Mouse (Mus musculus) stomach, embryonic 16.5 days (tissue): ENCODE measurements around the gene Pmfbp1. TPM values are rescaled to one million over a fixed set of nuclear protein-coding genes. Genes with fewer than 3 reads are reported as not detected.
"Not testable (repeated sequence)": the region's sequence is repeated elsewhere in the genome, so short reads cannot be mapped to it uniquely, and the experiment has no call there.

Experiments used
- ATAC-seq: fragments of 200-750 bp; cut with Nextera tagmentation; 2 replicates; pipeline ENCODE4 v1.8.0; 2017; ENCODE audit warnings: moderate number of reproducible peaks, moderate TSS enrichment; ENCODE audit not compliant: insufficient read depth, low FRiP score
- H3K27ac ChIP-seq: fragments of 300-500 bp; sonication (generic); 2 replicates; pipeline ENCODE4 v1.5.1; 2014; ENCODE audit warnings: low read length
- H3K27me3 ChIP-seq: fragments of 300-500 bp; sonication (generic); 2 replicates; pipeline ENCODE4 v1.6.1; 2014; ENCODE audit warnings: low read length, control low read depth, mixed read lengths; ENCODE audit not compliant: control insufficient read depth, insufficient read depth
- H3K36me3 ChIP-seq: fragments of 300-500 bp; sonication (generic); 2 replicates; pipeline ENCODE4 v1.6.1; 2014; ENCODE audit warnings: low read length; ENCODE audit not compliant: control insufficient read depth, insufficient read depth
- H3K4me1 ChIP-seq: fragments of 300-500 bp; sonication (generic); 2 replicates; pipeline ENCODE4 v1.6.1; 2014; ENCODE audit warnings: low read length, control low read depth, mixed read lengths; ENCODE audit not compliant: control insufficient read depth, insufficient read depth
- H3K4me2 ChIP-seq: fragments of 300-500 bp; sonication (generic); 2 replicates; pipeline ENCODE4 v1.6.1; 2014; ENCODE audit warnings: low read depth, low read length, mixed read lengths
- H3K4me3 ChIP-seq: fragments of 300-500 bp; sonication (generic); replicated peaks from 2 replicates; pipeline ENCODE4 v1.5.1; 2014; ENCODE audit warnings: mild to moderate bottlenecking, low read length
- H3K9ac ChIP-seq: fragments of 300-500 bp; sonication (generic); 2 replicates; pipeline ENCODE4 v1.6.1; 2014; ENCODE audit warnings: low read length
- H3K9me3 ChIP-seq: fragments of 300-500 bp; sonication (generic); replicated peaks from 2 replicates; pipeline ENCODE4 v1.6.1; 2016; ENCODE audit warnings: low read length, control low read depth; ENCODE audit not compliant: control insufficient read depth
- WGBS: fragments of 180-500 bp; shearing (Covaris S2); extraction: QIAGEN DNeasy Blood & Tissue Kit; methylation state at CpG from one replicate; pipeline ENCODE4 v1.1.7; 2014; 5-methylcytosine and 5-hydroxymethylcytosine counted together
- polyA plus RNA-seq: library from polyadenylated mRNA; unstranded; fragments of >200 nt; fragmentation: Nextera tagmentation; extraction: Ambion mirVana; gene quantifications from 2 replicates; pipeline ENCODE4 v1.2.1, GENCODE M21; 2015

Pmfbp1 gene
- not detected in 2 replicates for polyA plus RNA-seq

DNA sequence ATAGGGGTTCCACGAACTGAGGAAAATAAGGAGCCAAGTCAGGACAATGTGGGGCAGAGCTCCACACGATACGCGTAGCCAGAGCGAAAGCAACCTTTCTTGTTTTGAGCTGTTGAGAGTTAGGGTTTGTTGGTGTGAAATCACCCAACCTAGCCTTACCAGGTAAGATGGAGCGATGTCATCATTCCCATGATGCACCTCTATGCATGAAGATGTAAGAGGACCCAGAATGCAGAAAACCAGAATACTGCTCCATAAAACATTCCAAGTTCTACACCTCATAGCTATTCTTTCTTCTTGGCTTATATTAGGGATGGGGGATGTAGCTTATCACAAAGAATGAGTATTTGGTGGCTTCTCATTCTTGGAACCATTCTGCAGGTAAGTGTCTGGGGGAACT is at the start of gene Pmfbp1:
Pmfbp1 (plus strand) TSS at position 301 of the 400 bp plus-strand sequence.
- no peaks in the 10 kb centered on the region for H3K36me3 ChIP-seq
- no peaks in the 10 kb centered on the region for H3K27me3 ChIP-seq
- WGBS: 94% methylated on average over 6 of the region's 6 CpGs
- no peak within 1 kb of the TSS for H3K27ac ChIP-seq
- no peak within 1 kb of the TSS for H3K4me2 ChIP-seq
- H3K9ac ChIP-seq: no peak within 1 kb of the TSS
- ATAC-seq: no peak
- no peaks in the 10 kb centered on the region for H3K9me3 ChIP-seq
- H3K4me1 ChIP-seq: no peaks in the 10 kb centered on the region
- no peak within 1 kb of the TSS for H3K4me3 ChIP-seq

DNA sequence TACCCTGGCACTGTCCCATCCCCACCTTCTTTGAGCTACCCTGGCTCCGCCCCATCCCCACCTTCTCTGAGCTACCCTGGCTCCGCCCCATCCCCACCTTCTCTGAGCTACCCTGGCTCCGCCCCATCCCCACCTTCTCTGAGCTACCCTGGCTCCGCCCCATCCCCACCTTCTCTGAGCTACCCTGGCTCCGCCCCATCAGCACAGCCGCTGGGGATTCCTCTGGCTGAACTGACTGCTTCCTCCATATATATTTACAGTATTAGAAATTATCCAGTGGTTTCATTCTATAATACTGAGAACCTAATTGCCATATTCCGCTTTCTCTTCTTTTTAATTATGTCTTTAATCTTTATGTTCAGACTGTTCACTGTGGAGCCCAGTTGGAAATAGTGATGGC is 46.9 kb upstream of the Pmfbp1 start:
- not testable (repeated sequence) for H3K27ac ChIP-seq, H3K9ac ChIP-seq, H3K36me3 ChIP-seq, H3K4me3 ChIP-seq, H3K27me3 ChIP-seq, H3K4me2 ChIP-seq, H3K9me3 ChIP-seq, ATAC-seq, H3K4me1 ChIP-seq
- WGBS: 29% methylated on average over 5 of the region's 7 CpGs

DNA sequence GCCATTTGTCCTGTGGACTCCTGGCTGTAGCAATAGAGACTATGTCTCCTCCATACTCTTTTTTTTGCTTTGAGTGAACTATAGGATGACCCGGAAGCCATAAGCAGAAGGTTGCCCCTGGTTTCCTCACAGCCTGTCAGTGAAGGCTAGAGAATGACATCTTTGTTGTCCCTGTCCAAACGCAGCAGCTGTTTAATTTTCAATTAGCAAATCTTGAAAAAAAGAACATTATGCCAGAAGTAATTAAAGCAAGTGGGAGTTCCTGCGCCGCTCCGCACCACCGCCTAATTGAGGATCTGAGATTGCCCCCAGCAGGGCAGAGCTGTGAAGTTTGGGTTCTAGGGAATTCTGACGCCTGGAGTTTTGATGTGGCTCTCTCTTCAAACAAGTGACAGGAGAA is 42.8 kb upstream of the Pmfbp1 start:
- Histone ChIP-seq H3K4me3 (no peak overlapping the region), H3K27me3 (no peaks in the 10 kb centered on the region), H3K4me2 (no peak overlapping the region), H3K36me3 (no peaks in the 10 kb centered on the region), H3K9me3 (peaks cover 4% of the 10 kb centered on the region; the same call in 1 of the 2 replicates), H3K9ac (no peak overlapping the region), H3K27ac (no peak overlapping the region), H3K4me1 (no peaks in the 10 kb centered on the region)
- 71% methylated on average over 7 of the region's 7 CpGs for WGBS
- ATAC-seq: no peak

DNA sequence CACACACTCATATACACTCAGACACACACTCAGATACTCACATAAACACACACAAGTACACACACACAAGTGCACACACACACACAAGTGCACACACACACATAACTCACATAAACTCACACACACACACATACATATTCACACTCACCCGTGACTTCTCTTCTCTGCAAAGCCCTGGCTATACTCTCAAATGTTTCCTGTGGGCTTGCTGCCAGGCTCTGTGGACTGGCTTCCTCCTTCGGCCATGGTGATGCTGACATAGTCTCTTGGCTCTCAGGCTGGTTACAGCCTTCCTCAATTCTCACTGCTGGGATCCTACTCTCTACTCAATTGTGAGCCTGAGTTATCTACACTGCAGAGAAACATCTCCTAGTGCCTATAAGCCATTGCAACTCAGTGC is 38.7 kb upstream of the Pmfbp1 start:
- H3K4me3 ChIP-seq: no peak overlapping the region
- no peaks in the 10 kb centered on the region for H3K4me1 ChIP-seq
- WGBS: 45% methylated on average over 2 of the region's 2 CpGs
- H3K4me2 ChIP-seq: no peak overlapping the region
- peaks cover 4% of the 10 kb centered on the region; the same call in 1 of the 2 replicates for H3K9me3 ChIP-seq
- H3K36me3 ChIP-seq: no peaks in the 10 kb centered on the region
- no peak overlapping the region for H3K27ac ChIP-seq
- H3K27me3 ChIP-seq: no peaks in the 10 kb centered on the region
- no peak for ATAC-seq
- H3K9ac ChIP-seq: no peak overlapping the region

DNA sequence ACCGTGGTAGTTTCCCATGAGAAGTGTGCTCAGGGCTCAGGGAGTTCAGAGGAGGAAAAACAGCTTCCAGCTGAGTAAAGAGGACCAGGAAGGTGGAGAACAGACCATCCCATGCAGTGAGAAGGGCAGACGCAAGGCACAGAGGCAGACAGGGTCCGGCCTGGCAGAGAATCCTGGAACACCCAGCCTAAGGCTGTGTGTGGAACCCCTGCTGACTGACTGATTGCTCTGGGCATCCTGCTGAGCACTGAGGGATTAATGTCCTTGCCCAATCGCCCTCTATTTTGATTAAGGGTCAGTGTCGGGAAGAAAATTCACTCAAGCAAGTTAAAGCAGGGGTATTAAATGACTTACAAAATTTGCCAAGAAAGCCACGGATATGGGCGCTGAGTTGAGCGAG is 36.4 kb upstream of the Pmfbp1 start:
- Histone ChIP-seq H3K4me3 (no peak overlapping the region), H3K4me2 (no peak overlapping the region), H3K36me3 (no peaks in the 10 kb centered on the region), H3K27me3 (no peaks in the 10 kb centered on the region), H3K9ac (no peak overlapping the region), H3K9me3 (no peaks in the 10 kb centered on the region), H3K4me1 (no peaks in the 10 kb centered on the region), H3K27ac (no peak overlapping the region)
- 73% methylated on average over 8 of the region's 8 CpGs for WGBS
- ATAC-seq: no peak

DNA sequence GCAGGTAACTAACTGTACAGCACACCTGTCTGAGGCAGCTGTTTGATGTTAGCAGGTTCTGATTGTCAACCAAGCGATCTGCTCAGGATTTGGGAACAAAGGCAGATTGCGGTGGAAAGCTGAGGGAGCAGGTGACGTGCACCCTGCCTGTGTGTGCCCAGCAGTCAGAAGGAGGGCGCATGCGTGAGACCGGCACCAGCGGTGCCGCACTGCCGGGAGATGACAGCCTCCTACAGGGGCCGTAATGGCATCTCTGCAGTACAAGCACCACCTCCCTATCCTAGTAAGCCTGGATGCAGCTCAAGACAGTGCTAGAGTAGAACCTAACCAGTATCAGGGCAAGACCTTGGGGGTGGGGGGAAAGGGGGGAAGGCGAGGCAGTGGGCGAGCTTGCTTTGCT is 35.2 kb upstream of the Pmfbp1 start:
- WGBS: 59% methylated on average over 12 of the region's 12 CpGs
- no peak overlapping the region for H3K9ac ChIP-seq
- no peak overlapping the region for H3K27ac ChIP-seq
- no peaks in the 10 kb centered on the region for H3K36me3 ChIP-seq
- H3K4me1 ChIP-seq: no peaks in the 10 kb centered on the region
- H3K27me3 ChIP-seq: no peaks in the 10 kb centered on the region
- no peaks in the 10 kb centered on the region for H3K9me3 ChIP-seq
- H3K4me2 ChIP-seq: no peak overlapping the region; the same call in 1 of the 2 replicates
- H3K4me3 ChIP-seq: no peak overlapping the region
- ATAC-seq: no peak

DNA sequence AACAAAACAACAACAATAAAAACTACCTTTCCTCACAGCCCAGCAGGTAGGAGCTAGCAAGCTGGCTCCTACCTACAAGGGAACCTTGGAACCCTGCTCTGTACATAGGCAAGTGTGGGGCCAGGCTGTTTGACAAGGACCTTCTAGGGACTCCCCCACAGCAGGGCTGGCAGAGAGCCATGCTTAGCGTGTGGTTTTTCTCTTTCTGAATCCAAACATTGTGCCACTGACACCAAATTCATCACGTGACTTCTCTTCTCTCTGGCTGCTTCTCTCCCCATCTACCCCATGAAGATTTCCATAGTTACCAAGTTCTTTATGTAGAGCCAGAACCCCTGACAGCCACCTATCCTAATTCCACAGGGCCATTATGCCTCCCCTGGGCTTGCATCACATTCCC is 30.8 kb upstream of the Pmfbp1 start:
- H3K36me3 ChIP-seq: no peaks in the 10 kb centered on the region
- no peaks in the 10 kb centered on the region for H3K9me3 ChIP-seq
- peaks cover 12% of the 10 kb centered on the region for H3K4me1 ChIP-seq
- no peak overlapping the region for H3K4me3 ChIP-seq
- WGBS: 29% methylated on average over 2 of the region's 2 CpGs
- H3K27ac ChIP-seq: no peak overlapping the region
- no peak overlapping the region for H3K4me2 ChIP-seq
- ATAC-seq: no peak
- no peaks in the 10 kb centered on the region for H3K27me3 ChIP-seq
- no peak overlapping the region for H3K9ac ChIP-seq

DNA sequence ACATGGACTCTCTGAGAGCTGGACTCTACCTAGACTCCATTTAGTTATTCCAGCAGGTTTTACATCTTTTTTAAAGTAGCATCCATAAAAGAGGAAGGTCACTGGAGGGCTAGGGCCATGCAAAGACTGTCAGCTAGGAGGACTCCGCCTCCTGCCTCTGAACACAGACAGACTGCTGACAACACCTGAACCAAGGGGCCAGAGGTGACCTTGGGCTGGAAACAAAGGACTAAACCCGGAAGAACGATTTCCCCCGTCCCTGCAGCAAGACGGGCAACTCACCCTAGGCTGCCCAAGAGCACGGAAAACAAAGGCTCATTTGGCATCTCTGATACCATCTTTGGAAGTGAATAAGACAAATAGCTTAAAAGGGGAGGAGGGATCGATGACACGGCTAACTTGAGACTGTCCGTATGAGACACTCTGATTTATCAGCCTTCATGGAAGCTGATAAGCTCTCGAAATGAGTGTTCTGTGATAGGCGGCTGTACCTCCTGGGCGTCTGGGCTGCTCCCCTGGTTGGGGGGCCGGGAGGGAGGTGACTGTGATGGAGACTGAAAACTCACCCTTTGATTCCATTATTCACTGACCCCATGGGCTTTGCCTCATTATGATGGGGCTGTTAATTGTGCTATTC is 30.0 kb upstream of the Pmfbp1 start:
- H3K9ac ChIP-seq: no peak overlapping the region; the same call in 1 of the 2 replicates
- 15% methylated on average over 13 of the region's 13 CpGs for WGBS
- H3K4me2 ChIP-seq: peak overlapping the region; percentile 32
- no peak overlapping the region for H3K27ac ChIP-seq
- H3K4me3 ChIP-seq: no peak overlapping the region
- H3K36me3 ChIP-seq: no peaks in the 10 kb centered on the region
- H3K9me3 ChIP-seq: no peaks in the 10 kb centered on the region
- no peak for ATAC-seq
- peaks cover 12% of the 10 kb centered on the region for H3K4me1 ChIP-seq
- no peaks in the 10 kb centered on the region for H3K27me3 ChIP-seq

DNA sequence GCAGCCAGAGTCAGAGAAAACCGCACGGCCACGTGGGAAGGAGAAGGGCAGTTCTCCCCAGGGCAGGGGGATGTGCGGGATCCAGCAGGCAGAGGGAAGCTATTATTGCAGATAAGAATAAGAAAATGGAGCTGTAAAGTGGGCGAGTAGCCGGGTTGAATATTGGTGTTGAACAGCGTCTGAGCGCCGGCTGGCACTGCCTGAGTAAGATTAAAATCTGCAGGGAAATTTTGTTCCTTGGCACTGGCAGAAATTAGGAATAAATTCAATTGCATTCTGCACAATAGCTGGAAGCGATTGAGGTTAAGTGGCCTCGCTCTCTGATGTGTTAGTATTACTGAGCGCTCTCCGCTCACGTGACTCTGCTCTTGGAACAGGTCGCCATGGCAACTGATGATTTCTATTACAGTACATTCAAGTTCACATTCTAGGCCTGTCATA is 29.4 kb upstream of the Pmfbp1 start:
- peaks cover 12% of the 10 kb centered on the region for H3K4me1 ChIP-seq
- no peak overlapping the region for H3K4me3 ChIP-seq
- no peaks in the 10 kb centered on the region for H3K27me3 ChIP-seq
- no peaks in the 10 kb centered on the region for H3K9me3 ChIP-seq
- H3K36me3 ChIP-seq: no peaks in the 10 kb centered on the region
- 27% methylated on average over 15 of the region's 15 CpGs for WGBS
- H3K4me2 ChIP-seq: peak overlapping the region; percentile 32
- 0 out of 2 replicates have a peak overlapping the region, but pooled peaks have one; percentile 20 for H3K9ac ChIP-seq
- no peak overlapping the region for H3K27ac ChIP-seq
- ATAC-seq: no peak; the same call in 1 of the 2 replicates
